Mouse (Mus musculus): ENCODE data around the gene Abcg5.
A peak's percentile ranks its signal among the peaks of the same experiment; 100 is the strongest.

Gene Abcg5

DNA sequence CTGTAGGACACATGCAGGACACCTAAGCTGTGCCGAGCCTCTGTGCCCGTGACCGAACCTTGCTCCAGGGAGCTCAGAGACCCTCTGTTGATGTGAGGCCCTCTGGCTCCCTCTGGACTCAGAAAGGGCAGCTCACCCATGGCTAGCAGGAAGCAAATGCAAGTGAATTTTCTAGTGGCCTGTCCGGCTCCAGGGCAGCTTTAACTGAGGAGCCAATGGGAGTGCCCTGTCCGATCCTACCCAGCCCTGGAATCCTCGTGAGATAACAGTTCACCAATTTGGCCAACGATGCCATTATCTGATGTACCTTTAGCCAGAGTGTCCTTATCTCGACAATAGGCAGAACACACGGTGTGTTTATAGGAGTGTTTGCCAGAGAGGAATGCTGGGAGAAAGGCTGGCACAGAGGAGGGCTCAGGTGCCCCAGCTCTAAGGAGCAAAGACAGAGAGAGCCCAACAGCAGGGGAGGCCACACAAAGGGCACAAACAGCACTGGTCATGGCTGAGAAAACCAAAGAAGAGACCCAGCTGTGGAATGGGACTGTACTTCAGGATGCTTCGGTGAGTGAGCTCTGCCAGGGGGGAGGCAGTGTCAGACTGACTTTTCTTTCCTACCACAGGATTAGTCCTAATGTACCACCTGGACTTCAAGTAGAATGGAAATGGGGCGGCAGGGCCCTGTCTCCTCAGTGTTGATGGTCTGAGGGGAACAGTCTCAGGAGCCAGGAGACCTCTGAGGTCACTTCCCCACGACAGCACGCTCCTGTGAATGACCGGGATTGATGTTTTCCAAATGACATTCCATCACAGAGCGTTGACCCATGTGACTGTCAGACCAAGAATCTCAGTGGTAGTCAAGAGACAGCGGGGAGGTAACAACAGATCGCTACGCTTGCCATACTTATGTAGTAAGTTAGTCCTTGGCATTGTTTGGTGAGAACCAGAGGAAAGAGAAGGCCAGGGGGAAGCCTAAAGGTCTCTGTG is at the start of gene Abcg5:
Abcg5 (minus strand) TSS at position 278 of the 984 bp plus-strand sequence.
- DNase-seq (ENCODE audit: low read depth, low spot score) = no peak

DNA sequence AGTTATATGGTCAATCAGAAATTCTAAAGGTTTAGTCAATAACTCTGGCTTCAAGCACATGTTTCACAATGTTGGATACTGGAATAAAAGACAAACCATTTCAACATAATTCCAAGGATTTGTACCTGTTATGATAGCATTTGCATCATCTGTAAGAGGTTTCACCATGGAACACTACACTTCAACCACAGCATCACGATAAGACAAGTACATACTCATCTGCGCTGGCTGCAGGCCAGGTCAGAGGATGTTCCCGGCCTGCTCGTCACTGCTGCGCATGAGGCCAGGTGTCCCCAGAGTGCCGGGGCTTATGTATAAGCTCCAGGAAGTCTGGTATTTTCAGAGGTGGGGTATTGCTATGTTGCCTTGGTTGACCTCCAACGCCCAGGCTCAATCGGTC is 49.8 kb upstream of the Abcg5 start:
- DNase-seq (ENCODE audit: low read depth, low spot score) = no peak

DNA sequence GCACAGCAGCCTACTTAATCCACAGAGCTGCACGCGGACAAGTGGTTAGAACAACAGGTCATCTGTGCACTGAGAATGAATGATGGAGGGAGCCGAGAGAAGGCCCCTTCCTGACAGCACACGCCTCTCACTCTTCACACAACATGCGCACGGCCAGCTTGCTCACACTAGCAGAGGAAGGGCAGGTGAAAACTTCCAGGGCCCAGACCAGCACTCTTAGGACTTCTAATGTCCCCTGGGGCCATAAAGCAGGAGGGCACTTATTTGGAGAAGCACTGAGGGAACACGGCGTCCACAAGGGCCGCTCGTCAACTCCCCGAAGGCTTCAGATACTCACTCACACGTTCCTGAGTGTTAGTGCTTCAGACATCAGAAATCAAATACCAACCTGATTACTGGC is 48.5 kb upstream of the Abcg5 start:
- DNase-seq (ENCODE audit: low read depth, low spot score) = no peak

DNA sequence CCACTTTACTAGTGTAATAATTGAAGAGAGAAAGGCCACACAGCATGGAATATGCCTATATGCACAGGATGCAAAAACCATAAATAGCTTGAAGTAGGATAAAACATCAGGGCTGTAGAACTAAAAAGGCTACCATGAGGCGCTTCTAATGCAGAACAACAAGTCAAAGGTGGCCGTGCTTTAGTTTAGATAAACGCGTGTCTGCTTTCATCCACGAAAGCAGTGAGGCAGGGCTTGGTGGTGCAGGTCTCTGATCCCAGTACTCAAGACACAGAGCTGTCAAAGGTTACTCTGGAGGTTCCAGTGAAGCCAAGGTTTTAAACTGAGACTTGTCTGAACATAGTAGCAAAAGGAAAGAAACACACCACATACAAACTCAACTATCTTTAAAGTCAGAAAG is 46.3 kb upstream of the Abcg5 start:
- no peak for DNase-seq (ENCODE audit: low read depth, low spot score)

DNA sequence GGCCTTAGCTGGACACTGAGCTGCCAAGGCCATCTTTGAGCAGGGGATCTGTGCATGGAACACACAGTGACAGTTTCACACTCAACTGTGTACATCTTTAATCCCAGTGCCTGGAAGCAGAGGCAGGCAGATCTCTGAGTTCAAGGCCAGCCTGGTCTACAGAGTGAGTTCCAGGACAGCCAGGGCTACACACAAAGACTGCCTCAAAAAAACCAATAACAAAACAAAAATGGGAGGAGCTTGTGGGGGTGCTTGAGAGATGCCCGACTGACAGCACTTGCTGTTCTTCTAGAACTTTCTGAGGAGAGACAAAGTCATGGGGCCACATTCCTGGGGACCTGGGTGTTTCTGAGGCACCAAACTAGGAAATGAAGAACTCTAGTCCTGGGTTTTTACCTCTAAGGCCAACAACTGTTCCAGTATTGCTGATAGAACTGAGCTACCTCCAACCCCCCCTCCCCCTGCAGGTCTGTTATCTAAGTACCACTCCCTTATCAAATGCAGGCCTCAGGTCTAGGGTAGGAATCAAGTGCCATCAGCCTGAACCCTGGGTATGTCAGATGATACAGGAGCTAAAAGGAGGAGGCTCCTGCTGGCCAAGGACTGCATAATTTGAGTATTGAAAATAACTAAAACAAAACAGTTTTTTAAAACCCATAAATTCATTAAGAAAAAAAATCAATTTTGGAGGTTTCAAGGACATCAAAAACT is 45.5 kb upstream of the Abcg5 start:
- DNase-seq (ENCODE audit: low read depth, low spot score) = no peak

DNA sequence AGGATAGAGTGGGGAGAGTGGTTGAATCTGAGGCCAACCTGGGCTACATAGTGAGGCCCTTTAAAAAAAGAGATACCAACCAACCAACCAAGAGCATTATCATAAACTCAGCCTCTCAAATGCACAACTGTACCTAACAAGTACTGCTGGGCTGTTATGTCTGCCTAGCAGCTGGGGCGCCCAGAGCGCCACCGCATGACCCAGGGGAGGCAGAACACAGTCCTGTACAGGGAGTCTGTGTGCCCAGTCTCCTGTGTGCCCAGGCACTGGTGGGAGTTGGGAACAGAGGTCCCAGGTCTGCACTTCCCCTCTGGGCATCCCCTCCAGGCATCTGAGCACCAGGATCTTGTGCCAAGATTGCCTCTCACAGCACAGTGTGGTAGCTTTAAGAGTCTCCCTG is 42.4 kb upstream of the Abcg5 start:
- no peak for DNase-seq (ENCODE audit: low read depth, low spot score)

DNA sequence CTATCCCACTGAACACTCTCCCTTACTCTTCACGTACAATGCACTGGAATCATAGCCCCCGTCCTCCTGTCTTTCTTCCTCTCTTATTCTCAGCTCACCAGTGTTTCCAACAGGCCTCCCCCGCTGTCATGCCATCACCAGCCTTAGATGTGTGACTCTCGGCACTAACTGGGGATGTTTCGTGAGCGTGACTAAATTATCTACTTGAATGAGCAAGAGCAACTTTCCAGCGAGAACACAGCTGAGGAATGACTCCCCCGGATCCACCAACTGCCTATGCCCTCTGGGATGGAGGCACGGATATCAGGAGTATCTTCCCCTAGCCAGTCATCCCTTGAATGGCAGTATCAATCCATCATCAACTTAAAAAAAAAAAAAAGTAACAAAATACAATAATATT is 41.2 kb upstream of the Abcg5 start:
- DNase-seq (ENCODE audit: low read depth, low spot score) = no peak

DNA sequence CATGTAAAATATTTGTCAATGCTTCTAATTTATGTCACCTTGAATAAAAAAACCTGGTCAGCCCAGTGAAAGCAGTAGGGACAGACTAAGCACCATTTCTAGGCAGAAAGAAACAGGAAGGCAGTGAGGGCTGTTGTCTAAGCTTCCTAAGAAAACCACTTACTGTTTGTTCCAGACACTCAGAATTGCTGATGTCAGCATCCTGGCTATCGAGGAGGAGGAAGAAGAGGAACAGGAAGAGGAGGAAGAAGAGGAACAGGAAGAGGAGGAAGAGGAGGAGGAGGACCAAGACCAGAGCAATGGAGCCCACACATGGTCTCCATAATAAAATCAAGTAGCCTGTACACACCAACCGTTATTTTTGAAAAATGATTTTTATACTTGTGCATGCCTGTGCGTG is 36.3 kb upstream of the Abcg5 start:
- no peak for DNase-seq (ENCODE audit: low read depth, low spot score)

DNA sequence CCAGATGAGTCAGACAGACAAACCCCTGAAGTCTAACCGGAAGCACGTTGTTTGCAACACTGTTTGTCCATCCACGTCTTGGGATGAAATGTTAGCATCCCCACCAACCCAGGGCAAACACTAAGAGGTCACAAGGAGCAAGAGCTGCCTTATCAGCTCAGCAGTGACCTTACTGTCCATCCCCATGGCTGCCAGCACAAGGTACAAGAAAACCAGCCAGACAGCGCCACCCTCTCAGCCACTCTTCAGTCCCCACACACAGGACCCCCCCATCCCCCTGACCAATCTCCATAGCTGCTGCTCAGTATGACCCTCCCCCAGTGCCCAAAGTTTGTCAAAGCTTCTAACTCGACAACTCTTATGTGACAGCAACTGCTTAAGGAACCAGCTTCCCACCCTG is 34.6 kb upstream of the Abcg5 start:
- no peak for DNase-seq (ENCODE audit: low read depth, low spot score)

DNA sequence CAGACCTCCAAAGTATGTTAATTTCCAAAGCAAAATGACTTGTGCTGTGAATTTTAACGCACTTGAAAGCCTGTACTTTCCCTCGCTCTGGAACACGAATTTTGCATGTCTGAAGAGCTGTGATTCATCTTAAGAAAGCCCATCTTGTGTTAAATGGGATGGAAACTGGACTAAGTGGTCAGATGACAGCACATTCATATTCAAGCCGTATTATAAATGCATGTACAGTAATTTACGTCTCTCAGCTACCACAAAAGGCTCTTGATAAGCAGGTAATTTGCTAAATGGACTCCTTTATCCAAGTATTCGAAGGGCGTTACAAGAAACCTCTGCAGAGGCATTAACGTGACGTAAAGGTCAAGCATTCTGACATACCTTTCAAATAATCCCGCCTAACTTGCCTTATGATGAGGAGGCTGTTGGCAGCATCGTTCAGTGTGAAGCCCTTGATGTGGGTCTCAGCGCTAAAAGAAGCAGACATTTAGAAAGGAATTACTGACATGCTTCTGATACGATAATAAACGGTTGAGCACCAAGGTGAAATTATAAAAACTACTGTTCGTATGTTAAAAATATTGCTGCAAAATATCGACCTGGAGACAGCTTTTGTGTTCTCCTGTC is 33.6 kb upstream of the Abcg5 start:
- no peak for DNase-seq (ENCODE audit: low read depth, low spot score)

DNA sequence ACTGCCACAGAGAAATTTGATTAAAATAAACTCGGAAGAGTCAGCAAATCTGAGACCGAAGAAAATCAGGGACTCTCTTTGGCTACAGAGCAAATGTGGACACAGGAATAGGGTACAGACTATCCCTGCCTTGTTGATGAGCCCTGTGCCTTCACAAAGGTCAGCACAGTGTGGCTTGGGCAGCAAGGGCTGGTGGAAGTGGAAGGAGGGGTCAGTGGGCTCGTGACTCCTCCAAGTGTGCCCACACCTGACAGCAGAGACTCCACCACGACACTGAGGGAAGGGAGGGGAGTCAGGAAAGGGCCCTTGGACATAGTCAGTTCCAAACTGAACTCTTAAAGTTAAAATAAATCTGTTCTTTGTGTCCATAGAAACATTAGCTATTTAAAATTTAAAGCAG is 32.1 kb upstream of the Abcg5 start:
- DNase-seq (ENCODE audit: low read depth, low spot score) = no peak

DNA sequence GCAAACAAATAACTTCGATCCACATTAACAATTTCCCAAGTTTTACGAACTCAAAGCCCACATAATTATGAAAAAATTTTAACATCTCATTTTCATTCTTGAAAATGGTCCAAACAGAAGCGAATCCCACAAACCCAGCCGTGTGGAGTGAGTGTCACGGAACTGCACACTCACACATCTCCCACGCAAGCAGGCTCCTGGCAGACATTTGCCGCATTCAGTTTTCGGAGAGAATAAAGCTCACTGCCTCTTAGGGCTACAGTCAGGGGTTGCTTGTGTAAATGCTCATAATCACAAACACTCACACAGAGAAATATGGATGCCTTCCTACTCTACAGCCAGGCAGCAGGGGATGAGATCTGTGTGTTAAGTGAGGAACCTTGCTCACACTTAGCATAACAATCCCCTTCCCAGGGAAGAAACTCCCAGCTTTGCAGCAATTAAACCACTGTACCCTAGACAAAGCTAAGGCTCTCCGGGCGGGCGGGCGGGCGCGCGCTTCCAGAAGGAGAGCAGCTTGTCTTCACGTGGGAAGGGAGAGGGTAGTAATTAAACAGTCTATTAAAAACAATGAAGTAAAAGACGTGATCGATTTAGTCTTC is 30.9 kb upstream of the Abcg5 start:
- DNase-seq (ENCODE audit: low read depth, low spot score) = peak; percentile 92

DNA sequence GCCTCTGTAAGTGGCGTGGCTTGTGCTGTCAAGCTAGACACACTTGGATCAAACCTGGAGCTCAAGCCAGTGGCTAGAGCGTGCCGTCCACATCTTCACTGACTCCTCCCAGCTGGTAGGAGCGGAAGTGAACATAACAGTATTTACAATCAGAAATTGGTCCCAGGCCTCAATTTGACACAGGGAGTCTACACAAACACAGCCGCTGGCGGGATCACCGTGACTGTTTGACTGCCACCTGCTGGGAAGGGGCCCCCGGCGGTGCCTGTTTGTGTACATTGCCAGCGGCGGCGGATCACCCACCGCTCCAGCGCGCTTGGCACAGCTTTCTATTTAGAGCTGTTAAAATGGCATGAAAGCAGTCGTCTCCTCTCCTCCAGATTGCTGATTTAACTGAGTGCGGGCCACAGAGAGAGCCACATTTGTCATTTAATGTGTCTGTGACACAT is 26.6 kb upstream of the Abcg5 start:
- no peak for DNase-seq (ENCODE audit: low read depth, low spot score)

DNA sequence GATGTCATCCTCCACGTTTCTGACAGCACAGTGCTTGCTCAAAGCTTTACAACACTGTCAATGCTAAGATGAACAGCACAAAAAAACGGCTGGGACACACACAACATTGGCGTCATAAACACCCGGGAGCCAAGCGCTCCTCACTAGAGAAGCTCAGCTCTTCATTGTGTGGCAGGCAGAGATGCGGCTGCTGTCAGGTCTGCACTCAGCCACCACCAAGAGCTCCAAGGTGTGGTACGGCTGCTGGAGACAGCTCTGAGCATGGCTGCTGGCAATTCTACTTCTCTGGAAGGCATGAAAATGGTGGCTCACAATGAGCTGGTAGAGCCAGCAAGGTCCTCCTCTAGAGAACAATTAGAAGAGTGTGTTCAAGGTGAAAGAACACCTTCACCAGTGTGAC is 26.0 kb upstream of the Abcg5 start:
- no peak for DNase-seq (ENCODE audit: low read depth, low spot score)

DNA sequence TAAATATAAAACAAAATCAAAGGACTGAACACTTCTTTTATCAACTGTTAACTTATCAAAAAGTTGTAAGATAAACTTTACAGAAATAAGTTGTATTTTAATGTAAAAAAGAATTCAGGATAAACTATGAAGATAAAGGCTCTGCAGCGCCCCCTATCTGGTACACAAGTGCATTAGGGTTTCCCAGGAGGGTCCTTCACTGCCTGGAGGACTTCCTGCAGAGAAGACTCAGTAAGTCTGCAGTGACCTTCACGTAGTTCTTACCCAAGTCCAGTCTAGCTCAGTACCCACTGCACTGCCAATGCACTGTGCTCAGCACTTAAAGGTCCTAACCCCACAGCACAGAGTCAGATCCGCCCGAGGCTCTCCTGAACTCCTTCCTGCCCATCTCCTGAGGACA is 24.6 kb upstream of the Abcg5 start:
- peak; percentile 59 for DNase-seq (ENCODE audit: low read depth, low spot score)

DNA sequence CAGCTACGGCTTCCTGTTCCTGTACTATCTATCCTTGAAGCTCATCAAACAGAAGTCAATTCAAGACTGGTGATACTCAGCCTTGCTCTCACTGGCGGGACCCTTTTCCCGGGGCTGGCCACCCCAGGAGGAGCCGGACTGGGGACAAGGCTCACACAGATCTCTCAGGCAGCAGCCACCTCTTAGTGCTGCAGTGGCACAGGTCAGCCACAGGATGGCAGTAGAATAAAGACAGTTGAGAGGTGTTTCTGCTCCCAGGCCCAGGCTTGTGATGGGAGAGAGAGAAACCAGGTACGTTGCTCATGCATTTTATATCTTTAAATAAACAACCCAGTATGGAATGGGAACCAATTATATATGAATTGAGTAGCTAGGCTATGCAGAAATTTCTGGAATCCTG is 15.9 kb upstream of the Abcg5 start:
- DNase-seq (ENCODE audit: low read depth, low spot score) = peak; percentile 73

DNA sequence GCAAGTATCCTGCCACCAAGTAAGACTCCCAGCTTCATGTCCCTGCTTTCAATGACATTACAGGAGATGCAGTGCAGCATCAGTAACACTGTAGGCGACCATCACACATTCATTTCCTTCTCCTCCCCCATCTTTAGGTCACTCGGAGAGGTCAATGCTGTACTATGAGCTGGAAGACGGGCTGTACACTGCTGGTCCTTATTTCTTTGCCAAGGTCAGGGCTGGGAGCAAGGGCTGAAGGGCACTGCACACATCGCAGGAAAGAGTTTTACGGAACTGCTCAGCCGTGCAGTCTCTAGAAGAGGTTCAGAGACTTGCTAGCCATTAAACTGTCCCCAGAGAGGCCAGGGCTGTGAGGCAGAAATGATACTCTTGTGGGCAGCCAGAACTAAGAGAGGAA is 13.7 kb upstream of the Abcg5 start:
- DNase-seq (ENCODE audit: low read depth, low spot score) = no peak

DNA sequence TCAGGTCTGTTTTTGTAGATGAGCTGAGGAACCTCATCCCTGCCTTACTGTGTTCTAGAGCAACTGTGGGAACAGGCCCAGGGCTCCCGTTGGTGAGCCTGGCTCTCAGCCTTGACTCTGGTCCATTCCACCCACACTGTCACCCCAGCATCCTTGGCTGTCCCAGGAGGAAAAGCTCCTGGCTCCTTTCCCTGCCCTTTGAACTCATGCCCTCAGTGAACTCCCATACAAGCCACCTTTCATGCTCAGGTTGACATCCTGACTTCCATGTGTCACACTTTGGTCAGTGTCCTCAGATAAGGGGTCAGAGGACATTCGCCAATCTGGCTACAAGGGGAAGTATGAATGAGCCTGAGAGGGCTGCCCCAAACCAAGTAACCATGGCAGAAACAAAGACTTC is 10.9 kb upstream of the Abcg5 start:
- DNase-seq (ENCODE audit: low read depth, low spot score) = no peak

DNA sequence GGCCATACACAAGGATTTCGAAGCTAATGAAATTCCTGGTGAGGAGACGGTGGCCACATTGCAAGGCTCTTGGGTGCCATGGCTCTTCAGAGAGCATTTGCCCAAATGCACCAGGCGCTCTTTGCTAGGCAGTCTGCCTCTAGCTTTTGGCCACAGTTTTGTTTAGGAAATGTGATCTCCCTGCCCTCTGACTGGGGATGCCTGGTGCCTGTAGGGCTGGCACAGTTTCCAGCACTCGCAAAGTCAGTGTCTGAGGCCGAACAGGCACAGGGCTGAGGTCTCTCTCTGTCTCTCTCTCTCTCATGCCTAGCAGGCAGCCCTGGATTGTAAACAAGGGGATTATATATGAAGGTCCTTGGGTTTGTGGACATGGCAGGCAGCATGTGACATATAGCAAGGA is 7.3 kb upstream of the Abcg5 start:
- DNase-seq (ENCODE audit: low read depth, low spot score) = no peak

DNA sequence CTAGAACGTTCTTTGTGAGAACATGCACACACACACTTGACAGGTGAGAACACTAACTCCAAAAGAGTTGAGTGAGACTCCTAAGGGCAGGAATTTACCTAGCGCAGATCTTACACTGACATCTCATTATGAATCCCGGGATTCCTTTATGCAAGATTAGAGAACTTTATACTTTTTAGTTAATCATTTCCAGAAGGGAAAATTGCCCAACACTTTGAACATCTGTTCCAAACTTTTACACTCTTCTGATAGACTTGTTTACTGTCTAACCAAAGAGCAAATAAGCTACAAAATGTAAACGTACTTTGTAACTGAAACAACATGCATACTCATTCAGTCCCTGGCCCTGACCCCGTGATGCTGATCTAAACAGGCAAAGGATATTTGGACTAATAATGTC is 6.5 kb upstream of the Abcg5 start:
- no peak for DNase-seq (ENCODE audit: low read depth, low spot score)

DNA sequence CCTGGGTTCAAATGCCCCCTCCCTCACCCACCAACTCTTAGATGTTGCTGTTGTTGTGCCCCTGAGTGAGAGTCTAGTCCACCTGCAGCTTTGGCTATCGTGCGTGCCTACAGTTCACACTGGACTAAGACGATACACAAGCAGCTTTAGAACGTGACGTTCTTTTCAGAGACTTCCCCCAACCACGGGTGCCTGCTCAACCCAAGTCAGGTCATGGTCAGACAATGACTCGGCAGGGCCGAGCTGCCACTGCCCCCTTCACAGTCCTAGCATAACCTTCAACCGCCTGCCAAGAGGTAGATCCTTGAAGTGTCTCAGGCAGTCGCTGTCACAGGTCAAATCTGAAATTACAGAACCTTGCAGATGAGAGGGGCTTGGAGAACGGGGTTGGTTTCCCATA is 6.0 kb upstream of the Abcg5 start:
- DNase-seq (ENCODE audit: low read depth, low spot score) = no peak

DNA sequence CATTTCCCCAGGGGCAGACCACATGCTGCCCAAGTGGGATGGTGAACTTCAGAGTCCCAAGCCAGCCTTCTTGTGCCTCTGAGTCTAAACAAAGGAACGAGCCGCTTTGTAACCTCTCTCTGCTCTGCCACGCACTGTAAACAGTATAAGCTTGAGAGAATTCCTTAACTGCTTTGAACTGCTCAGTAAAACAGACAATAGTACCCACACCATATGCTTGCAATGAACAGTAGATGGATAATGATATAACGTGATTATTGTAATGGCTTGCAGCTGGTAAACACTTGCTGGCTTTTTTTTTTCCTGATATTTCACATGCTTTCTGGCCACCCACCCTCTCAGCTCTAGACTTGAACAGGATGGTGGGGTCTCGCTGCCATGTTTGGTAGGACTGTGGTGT is 5.2 kb upstream of the Abcg5 start:
- DNase-seq (ENCODE audit: low read depth, low spot score) = no peak

Data from R1 (cell line).